Mouse (Mus musculus) mouse embryonic stem cell (cell line): Measurements from ENCODE around the gene Egfem1.

ENCODE experiments used
- in situ Hi-C, 2 experiments: fragments of 300-500 bp; cut with MboI; formaldehyde crosslinking; loops; 1 replicate in 1 of 2; 3 replicates in 1 of 2; pipeline ENCODE4 v1.14.3; 2019 to 2020; ENCODE audit warnings: low sequenced_read_pairs in 2 of 2, low pct_unique_long_range_greater_than_20kb in 1 of 2, mixed read lengths in 1 of 2; ENCODE audit not compliant: unreplicated experiment in 1 of 2

The Egfem1 gene

GRCm38 (mm10) chr3:29081952-29082295, at the start of gene Egfem1:
Egfem1 (plus strand) TSS chr3:29082023.
- in situ Hi-C loops: no loop called here

- in situ Hi-C loops: loop anchor here (25.0 kb wide), 1 partner anchor 704 kb away; no protein-coding TSS in a partner anchor
These were observed 48.7 kb upstream of the Egfem1 start for GRCm38 (mm10) chr3:29033107-29033506.

- in situ Hi-C loops: loop anchor here (25.0 kb wide), 1 partner anchor 701 kb away; no protein-coding TSS in a partner anchor
These were observed 45.7 kb upstream of the Egfem1 start for GRCm38 (mm10) chr3:29036146-29036545.

GRCm38 (mm10) chr3:29036620-29037019, 45.2 kb upstream of the Egfem1 start:
- in situ Hi-C loops: loop anchor here (25.0 kb wide), 1 partner anchor 701 kb away; no protein-coding TSS in a partner anchor

GRCm38 (mm10) chr3:29040064-29040463, 41.8 kb upstream of the Egfem1 start:
- in situ Hi-C loops: loop anchor here (25.0 kb wide), 1 partner anchor 697 kb away; no protein-coding TSS in a partner anchor

GRCm38 (mm10) chr3:29046281-29046680, 35.5 kb upstream of the Egfem1 start:
- in situ Hi-C loops: loop anchor here (25.0 kb wide), 1 partner anchor 691 kb away; no protein-coding TSS in a partner anchor

- in situ Hi-C loops: loop anchor here (25.0 kb wide), 1 partner anchor 690 kb away; no protein-coding TSS in a partner anchor
These were observed 34.4 kb upstream of the Egfem1 start for GRCm38 (mm10) chr3:29047273-29047932.

- in situ Hi-C loops: no loop called here
These were observed 18.7 kb upstream of the Egfem1 start for GRCm38 (mm10) chr3:29063156-29063555.

GRCm38 (mm10) chr3:29068428-29069098, 13.3 kb upstream of the Egfem1 start:
- in situ Hi-C loops: no loop called here

GRCm38 (mm10) chr3:29071315-29071714, 10.5 kb upstream of the Egfem1 start:
- in situ Hi-C loops: no loop called here

- in situ Hi-C loops: no loop called here
These were observed 306 bp upstream of the Egfem1 start for GRCm38 (mm10) chr3:29081517-29081916.

- in situ Hi-C loops: no loop called here
These were observed 623 bp downstream of the Egfem1 start for GRCm38 (mm10) chr3:29082296-29082995.

GRCm38 (mm10) chr3:29082996-29083350, 1.1 kb downstream of the Egfem1 start:
- in situ Hi-C loops: no loop called here

- in situ Hi-C loops: no loop called here
These were observed 16.6 kb downstream of the Egfem1 start for GRCm38 (mm10) chr3:29098467-29098866.

GRCm38 (mm10) chr3:29106016-29106723, 24.3 kb downstream of the Egfem1 start:
- in situ Hi-C loops: no loop called here

GRCm38 (mm10) chr3:29107134-29107533, 25.3 kb downstream of the Egfem1 start:
- in situ Hi-C loops: no loop called here

GRCm38 (mm10) chr3:29110321-29110720, 28.5 kb downstream of the Egfem1 start:
- in situ Hi-C loops: no loop called here

- in situ Hi-C loops: no loop called here
These were observed 32.7 kb downstream of the Egfem1 start for GRCm38 (mm10) chr3:29114517-29114916.

- in situ Hi-C loops: no loop called here
These were observed 35.6 kb downstream of the Egfem1 start for GRCm38 (mm10) chr3:29117379-29117778.
